In the genomic region with DNA sequence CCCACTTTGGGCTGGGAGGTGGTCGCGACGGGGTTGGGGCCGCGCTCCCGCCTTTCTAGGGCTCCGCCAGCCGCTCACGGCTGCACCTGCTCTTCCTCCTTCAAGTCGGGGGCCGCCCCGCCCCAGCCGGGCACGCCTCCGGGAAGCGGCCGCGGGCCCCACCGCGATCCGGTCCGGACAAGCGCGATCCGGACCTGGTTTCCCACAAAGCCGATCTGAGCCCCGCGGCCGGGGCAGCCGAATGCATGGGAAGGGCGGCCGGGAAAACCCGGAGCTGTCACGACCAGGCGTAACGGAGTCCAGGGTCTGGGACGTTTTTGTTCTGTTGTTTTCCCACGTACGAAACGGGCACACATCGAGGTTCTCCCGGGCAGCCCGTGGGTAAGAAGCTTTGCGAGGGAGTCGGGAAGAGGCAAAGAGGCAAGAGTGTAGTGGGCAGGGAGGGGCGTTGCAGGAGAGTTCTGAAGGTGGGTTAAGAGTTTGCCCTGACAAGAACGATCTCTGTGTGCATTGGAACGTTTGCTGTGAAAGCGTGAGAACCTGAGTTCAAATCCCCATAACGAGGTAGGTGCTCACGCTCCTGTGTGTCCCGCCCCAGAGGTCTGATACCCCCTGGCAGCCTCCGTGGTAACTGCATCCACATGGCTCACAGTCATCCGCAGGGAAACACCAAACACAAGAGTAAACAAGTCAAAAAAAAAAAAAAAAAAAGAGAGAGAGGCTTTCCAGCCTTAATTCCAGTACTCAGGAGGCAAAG, we compare ENCODE assay signal across 8 mouse cellular contexts. TPM values are rescaled to one million over a fixed set of nuclear protein-coding genes. Genes with fewer than 3 reads are reported as not detected.
DNase-seq lines count a peak whose midpoint lies in the region; ATAC-seq and TF ChIP-seq lines count a peak whose summit lies in the region.

No protein-coding gene starts in this region.

- H3K4me3 ChIP-seq in midbrain, postnatal 0 days (ENCODE audit: low read depth, low read length), result peak overlapping the region; percentile 41

- H3K27me3 ChIP-seq in midbrain, postnatal 0 days (ENCODE audit: insufficient read depth, low read length), result no peaks in the 10 kb centered on the region

- H3K9ac ChIP-seq in midbrain, postnatal 0 days (replicated peaks; ENCODE audit: low read length, poor library complexity, severe bottlenecking), result peak overlapping the region; percentile 45

- ATAC-seq in midbrain, postnatal 0 days (ENCODE audit: low FRiP score), result peak; percentile 56

- H3K4me1 ChIP-seq in midbrain, postnatal 0 days (ENCODE audit: insufficient read depth, low read length), result no peaks in the 10 kb centered on the region

- DNase-seq in 3T3-L1 (ENCODE audit: low read depth, low spot score) (peak; percentile 50), liver (peak; percentile 89)
- DNase-seq in adrenal gland, postnatal 10 days, result peak; percentile 96
- DNase-seq in embryo, embryonic 11.5 days (ENCODE audit: low read depth, low spot score), result peak; percentile 86
- DNase-seq in heart, adult 18-20 months, result peak; percentile 91 to 96
- DNase-seq in kidney, adult 11 months, result peak; percentile 85
- peak; percentile 87 for DNase-seq in midbrain, postnatal 0 days (ENCODE audit: low spot score)
- DNase-seq in spleen, postnatal 10 days (ENCODE audit: low spot score in 2 of 2), result peak; percentile 91 to 94

- no peak overlapping the region for H3K27ac ChIP-seq in midbrain, postnatal 0 days (ENCODE audit: low read depth, low read length)

- H3K36me3 ChIP-seq in midbrain, postnatal 0 days (ENCODE audit: insufficient read depth, low read length), result no peaks in the 10 kb centered on the region

- H3K9me3 ChIP-seq in midbrain, postnatal 0 days (ENCODE audit: low read length), result no peaks in the 10 kb centered on the region

- TF ChIP-seq CTCF in midbrain, postnatal 0 days (IDR thresholded peaks at IDR 0.05), result no peak

- H3K4me2 ChIP-seq in midbrain, postnatal 0 days (ENCODE audit: low read depth, low read length, poor library complexity, severe bottlenecking), result peak overlapping the region; percentile 70

- 3% methylated on average over 53 of the region's 54 CpGs for WGBS in midbrain, postnatal 0 days

RNA-seq across cellular contexts. Expression of a gene that starts 5.5 kb away (rescaled TPM):
- total RNA-seq in adrenal gland, postnatal 10 days (2021), result 1 to 10 TPM; 1.9 to 3.0 TPM
- under 1 TPM in 1 of 2 experiments, not detected in 1; 0.87 TPM for total RNA-seq in heart, adult 18-20 months (2021)
- total RNA-seq in midbrain, postnatal 0 days (2014; rRNA removed), result 6.5 and 9.2 TPM in 2 replicates
- polyA plus RNA-seq in midbrain, postnatal 0 days (2015; fragmentation: Nextera tagmentation; extraction: Ambion mirVana), result 5.1 and 6.3 TPM in 2 replicates

RNA-seq across cellular contexts. Expression of a gene that starts 6.9 kb away (rescaled TPM):
- 10 to 100 TPM; 39.2 to 48.9 TPM for total RNA-seq in adrenal gland, postnatal 10 days (2021)
- total RNA-seq in heart, adult 18-20 months (2021), result 10 to 100 TPM; 23.1 to 25.6 TPM
- total RNA-seq in midbrain, postnatal 0 days (2014; rRNA removed), result 248 and 256 TPM in 2 replicates
- 125 and 129 TPM in 2 replicates for polyA plus RNA-seq in midbrain, postnatal 0 days (2015; fragmentation: Nextera tagmentation; extraction: Ambion mirVana)

RNA-seq across cellular contexts. Expression of a gene that starts 19.1 kb away (rescaled TPM):
- 10 to 100 TPM; 79.8 to 83.8 TPM for total RNA-seq in adrenal gland, postnatal 10 days (2021)
- 100 to 1,000 TPM in 1 of 2 experiments, 10 to 100 TPM in 1; 85.9 to 110 TPM for total RNA-seq in heart, adult 18-20 months (2021)
- total RNA-seq in midbrain, postnatal 0 days (2014; rRNA removed), result 45.0 and 64.8 TPM in 2 replicates
- polyA plus RNA-seq in midbrain, postnatal 0 days (2015; fragmentation: Nextera tagmentation; extraction: Ambion mirVana), result 25.0 and 25.2 TPM in 2 replicates

RNA-seq across cellular contexts. Expression of a gene that starts 19.1 kb away (rescaled TPM):
- 100 to 1,000 TPM; 109 to 111 TPM for total RNA-seq in adrenal gland, postnatal 10 days (2021)
- total RNA-seq in heart, adult 18-20 months (2021), result 10 to 100 TPM; 85.7 to 89.6 TPM
- total RNA-seq in midbrain, postnatal 0 days (2014; rRNA removed), result 145 and 164 TPM in 2 replicates
- polyA plus RNA-seq in midbrain, postnatal 0 days (2015; fragmentation: Nextera tagmentation; extraction: Ambion mirVana), result 162 and 179 TPM in 2 replicates

RNA-seq across cellular contexts. Expression of a gene that starts 33.1 kb away (rescaled TPM):
- total RNA-seq in adrenal gland, postnatal 10 days (2021), result 1 to 10 TPM; 1.8 to 2.1 TPM
- total RNA-seq in heart, adult 18-20 months (2021), result under 1 TPM; 0.42 to 0.87 TPM
- 110 and 114 TPM in 2 replicates for total RNA-seq in midbrain, postnatal 0 days (2014; rRNA removed)
- 96.9 and 108 TPM in 2 replicates for polyA plus RNA-seq in midbrain, postnatal 0 days (2015; fragmentation: Nextera tagmentation; extraction: Ambion mirVana)
